Mouse (Mus musculus) megakaryocyte progenitor cell, adult 5-6 weeks (primary cell): ENCODE data around the gene Shank1. TPM values are rescaled to one million over a fixed set of nuclear protein-coding genes. Genes with fewer than 3 reads are reported as not detected.
A peak's percentile ranks its signal among the peaks of the same experiment; 100 is the strongest.

Experiments
- ATAC-seq: replicated peaks from 2 replicates; pipeline ENCODE4 v1.8.0; 2016; ENCODE audit warnings: mild to moderate bottlenecking, moderate TSS enrichment, inconsistent platforms; ENCODE audit not compliant: poor library complexity
- total RNA-seq, 2 experiments: library from RNA; stranded (forward) in 1 of 2; stranded (reverse) in 1 of 2; fragments of 157-497, 149-512 nt in 1 of 2; fragments of 200-1000 nt in 1 of 2; gene quantifications; 2 replicates each; pipeline versions ENCODE4 v1.2.3 to v1.2.4; 2015 to 2017

Shank1 gene
- total RNA-seq, 2 experiments from 2014 or later: 0.05 TPM; not detected in 1

DNA sequence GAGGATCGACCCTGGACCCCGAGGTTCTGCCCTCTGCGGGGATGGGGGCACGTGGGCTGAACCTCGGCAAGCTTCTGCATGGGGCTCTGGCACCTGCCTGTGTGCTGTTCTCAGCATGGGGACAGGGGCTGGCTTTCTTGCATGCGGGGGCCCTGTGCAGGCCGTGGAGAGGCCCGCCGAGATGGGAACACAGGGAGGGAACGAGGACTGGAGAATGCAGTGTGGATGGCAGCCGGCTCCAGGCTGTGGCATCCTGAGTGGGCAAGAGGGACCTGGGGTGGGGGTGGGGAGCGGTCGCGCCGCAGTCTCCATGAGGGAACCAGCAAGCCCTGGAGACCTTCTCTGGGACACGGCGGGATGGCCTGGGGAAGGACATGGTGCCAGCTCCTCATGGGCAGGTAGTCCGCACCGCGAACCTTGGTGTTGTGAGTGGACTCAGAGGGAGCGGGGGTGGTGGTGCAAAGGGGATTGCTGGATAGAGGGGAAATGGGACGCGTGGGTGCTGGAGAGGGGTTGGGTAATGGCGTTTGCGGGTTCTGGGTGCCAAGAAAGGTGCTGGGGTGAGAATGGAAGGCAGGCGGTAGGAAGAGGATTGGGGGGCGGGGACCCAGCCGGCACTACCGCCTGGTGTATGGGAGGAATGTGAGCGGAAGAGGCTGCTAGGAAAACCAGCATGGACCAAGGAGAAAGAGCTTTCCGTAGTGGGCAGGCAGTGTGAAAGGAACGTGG is 27.2 kb downstream of the Shank1 start:
- ATAC-seq: no peak

DNA sequence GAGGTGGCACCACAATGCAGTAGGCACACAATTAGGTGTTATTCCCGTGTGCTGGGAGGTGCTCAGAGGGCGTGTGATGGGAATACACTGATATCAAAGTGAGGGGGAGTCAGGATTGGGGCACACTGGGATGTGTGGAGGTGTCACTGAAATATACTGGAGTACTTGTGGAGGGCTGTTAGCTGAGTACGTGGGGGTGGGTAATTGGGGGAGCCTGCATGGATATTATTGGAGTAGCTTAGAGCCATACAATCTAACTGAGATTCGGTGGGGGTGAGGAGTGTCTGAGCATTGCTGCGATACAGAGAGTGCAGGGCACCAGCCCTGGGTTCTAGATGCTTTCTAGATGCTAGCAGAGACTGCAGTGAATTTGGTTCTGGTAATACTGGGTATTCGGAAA is 30.2 kb downstream of the Shank1 start:
- no peak for ATAC-seq

DNA sequence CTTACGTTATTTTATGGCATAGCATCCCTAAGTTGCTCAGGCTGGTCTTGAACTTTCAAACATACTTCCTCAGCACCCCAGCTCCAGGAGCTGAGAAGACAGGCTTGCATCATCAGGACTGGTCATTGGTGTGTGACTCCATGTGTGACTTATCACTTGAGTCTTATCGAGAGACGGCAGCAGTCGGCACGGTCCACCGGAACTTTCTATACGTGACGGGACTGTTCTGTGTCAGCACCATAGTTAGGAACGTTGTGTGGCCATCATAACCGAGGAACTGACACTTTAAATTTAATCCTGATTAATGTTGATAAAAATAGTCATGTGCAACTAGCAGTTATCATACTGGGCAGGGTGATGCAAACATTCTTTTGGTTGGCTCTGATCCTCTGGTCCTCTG is 31.1 kb downstream of the Shank1 start:
- no peak for ATAC-seq

DNA sequence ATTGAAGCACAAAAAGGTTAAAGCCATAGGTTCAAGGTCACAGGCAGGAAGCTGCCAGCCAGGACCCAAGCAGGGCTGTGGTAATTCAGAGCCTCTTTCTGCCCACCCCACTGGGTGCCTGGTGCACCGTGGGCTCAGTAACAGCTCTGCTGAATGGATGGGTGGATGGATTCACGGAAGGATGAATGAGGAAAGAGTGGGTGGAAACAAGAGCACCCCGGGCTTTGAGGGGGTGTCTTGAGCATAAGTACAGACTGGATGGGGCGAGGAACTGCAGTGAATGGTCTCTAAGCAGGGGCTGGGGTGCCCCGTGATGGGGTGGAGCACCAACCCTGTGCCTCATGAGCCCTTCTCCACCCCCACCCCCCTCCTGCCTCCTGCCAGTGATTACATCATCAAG is 31.7 kb downstream of the Shank1 start:
- no peak for ATAC-seq

DNA sequence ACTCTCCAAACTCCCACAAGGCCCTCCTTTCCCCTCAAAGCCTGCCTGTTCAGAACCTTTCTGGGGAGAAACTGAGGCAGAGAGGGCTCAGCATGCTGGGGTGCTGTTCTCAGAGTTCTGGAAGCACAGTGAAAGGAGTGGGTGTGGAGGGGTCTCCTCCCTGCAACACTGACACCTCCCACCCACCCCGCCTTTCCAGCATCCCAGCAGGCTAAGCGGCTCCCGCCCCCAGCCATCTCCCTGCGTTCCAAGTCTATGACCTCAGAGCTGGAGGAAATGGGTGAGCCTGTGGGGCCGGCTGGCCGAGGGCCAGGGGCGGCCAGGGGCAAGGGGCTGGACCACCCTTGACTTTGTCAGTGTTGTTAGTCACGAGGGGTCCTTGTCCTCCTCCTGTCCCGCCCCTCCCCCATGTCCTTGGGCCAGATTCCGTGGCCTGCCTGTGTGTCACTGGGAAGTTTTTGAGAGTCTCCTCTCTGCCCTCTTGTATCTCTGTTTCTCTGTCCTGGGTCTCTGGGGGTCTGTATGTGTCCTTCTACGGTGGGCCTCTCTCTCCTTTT is 33.5 kb downstream of the Shank1 start:
- no peak for ATAC-seq

DNA sequence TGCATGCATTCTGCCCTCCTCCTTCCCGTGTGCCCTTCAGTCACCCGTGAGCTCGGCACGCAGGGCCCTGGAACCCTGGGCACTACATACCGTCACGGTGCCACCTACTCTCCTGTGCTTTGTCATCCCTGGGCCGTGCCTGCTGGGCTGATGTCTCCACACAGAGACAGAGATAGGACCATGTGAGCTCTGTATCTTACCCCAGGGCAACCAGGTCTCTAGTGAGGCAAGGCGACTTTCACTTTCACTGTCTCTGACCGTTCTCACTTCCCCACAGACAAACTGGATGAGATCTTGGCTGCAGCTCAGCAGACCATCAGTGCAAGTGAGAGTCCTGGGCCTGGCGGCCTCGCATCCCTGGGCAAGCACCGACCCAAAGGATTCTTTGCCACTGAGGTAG is 34.6 kb downstream of the Shank1 start:
- ATAC-seq: peak; percentile 83

DNA sequence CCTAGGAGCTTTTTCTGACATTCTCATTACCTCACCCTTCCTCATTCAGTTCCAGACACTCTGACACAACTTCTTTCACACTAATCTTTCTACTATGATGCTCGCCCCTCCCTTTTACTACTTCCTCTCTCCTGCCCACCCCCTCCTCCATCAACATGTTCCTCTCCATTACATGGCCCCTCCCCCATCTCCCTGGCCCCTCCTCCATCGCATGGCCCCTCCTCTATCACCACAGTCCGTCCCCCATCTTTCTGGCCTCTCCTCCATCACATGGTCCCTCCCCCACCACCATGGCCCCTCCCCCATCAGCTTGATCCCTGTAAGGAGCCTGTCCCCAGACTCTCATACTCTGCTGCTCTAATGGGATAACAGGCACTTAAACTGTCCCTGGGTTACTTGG is 39.0 kb downstream of the Shank1 start:
- ATAC-seq: no peak

DNA sequence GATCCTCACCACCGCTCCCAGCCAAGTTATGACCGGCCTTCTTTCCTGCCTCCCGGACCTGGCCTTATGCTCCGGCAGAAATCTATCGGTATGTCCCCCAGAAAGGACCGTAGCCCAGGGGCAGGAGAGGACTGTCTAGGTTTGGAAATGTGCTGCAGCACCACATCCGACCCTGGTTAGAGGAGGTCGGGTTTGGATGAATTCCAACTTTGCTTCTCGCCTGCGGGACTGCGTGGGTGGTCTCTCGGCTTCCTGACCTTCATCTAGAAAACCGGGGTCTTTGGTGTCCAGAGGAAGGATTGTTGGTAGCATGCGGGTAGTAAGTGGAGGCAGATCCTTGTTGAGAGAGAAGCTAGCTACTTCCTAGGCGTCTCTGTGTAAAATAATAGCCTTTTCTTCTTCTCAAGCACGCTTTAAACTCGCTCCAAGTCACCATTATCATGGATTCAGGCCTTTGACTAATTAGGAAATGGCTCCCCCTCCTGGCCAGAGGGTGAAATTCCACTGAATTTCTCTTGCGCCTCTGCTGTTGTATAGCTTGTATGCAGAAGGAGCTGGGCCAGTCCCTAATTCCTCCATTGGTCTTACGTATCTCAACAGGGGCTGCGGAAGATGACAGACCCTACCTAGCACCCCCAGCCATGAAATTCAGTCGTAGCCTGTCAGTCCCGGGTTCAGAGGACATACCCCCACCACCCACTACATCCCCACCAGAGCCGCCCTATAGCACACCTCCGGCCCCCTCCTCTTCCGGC is 41.1 kb downstream of the Shank1 start:
- peak; percentile 92 for ATAC-seq

DNA sequence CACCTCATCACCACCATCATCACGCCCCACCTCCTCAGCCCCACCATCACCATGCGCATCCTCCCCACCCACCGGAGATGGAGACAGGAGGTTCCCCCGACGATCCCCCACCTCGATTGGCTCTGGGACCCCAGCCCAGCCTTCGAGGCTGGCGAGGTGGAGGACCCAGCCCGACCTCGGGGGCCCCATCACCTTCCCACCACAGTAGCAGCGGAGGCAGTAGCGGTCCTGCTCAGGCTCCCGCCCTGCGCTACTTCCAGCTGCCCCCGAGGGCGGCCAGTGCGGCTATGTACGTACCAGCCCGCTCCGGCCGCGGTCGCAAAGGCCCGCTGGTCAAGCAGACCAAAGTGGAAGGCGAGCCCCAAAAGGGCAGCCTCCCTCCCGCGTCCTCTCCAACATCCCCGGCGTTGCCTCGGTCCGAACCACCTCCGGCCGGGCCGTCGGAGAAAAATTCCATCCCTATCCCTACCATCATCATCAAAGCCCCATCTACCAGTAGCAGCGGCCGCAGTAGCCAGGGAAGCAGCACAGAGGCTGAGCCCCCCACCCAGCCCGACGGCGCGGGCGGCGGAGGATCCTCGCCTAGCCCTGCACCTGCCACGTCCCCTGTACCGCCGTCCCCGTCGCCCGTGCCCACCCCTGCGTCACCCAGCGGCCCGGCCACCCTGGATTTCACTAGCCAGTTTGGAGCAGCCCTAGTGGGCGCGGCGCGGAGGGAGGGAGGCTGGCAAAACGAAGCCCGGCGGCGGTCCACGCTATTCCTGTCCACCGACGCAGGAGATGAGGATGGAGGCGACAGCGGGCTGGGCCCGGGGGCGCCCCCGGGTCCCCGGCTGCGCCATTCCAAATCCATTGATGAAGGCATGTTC is 42.1 kb downstream of the Shank1 start:
- no peak for ATAC-seq

DNA sequence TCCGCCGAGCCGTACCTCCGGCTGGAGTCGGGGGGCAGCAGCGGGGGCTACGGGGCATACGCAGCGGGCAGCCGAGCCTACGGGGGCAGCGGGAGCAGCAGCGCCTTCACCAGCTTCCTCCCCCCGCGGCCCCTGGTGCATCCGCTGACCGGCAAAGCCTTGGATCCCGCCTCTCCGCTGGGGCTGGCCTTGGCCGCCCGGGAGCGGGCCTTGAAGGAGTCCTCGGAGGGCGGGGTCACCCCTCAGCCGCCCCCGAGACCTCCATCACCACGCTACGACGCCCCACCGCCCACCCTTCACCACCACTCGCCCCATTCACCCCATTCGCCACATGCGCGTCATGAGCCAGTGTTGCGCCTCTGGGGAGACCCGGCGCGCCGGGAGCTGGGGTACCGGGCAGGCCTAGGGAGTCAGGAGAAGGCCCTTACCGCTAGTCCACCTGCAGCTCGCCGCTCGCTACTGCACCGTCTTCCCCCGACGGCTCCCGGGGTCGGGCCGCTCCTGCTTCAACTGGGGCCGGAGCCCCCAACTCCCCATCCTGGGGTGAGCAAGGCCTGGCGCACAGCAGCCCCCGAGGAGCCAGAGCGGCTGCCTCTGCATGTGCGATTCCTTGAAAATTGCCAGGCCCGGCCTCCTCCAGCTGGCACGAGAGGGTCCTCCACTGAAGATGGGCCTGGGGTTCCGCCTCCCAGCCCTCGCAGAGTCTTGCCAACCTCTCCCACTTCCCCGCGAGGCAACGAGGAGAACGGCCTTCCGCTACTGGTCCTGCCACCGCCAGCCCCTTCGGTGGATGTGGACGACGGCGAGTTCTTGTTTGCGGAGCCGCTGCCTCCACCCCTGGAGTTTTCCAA is 42.9 kb downstream of the Shank1 start:
- no peak for ATAC-seq

DNA sequence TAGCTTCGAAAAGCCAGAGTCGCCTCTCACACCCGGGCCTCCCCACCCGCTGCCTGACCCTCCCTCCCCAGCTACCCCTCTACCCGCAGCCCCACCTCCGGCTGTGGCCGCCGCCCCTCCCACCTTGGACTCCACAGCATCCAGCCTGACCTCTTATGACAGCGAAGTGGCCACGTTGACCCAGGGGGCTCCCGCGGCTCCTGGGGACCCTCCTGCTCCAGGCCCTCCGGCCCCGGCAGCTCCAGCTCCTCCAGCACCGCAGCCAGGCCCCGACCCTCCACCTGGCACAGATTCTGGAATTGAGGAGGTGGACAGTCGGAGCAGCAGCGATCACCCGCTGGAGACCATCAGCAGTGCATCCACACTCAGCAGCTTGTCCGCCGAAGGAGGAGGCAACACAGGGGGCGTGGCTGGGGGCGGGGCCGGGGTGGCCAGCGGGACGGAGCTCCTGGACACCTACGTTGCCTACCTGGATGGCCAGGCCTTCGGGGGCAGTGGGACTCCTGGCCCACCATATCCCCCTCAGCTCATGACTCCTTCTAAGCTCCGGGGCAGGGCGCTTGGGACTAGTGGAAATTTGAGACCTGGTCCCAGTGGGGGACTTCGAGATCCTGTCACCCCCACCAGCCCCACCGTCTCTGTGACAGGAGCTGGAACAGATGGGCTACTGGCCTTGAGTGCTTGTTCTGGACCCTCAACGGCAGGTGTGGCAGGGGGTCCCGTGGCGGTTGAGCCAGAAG is 43.7 kb downstream of the Shank1 start:
- no peak for ATAC-seq

DNA sequence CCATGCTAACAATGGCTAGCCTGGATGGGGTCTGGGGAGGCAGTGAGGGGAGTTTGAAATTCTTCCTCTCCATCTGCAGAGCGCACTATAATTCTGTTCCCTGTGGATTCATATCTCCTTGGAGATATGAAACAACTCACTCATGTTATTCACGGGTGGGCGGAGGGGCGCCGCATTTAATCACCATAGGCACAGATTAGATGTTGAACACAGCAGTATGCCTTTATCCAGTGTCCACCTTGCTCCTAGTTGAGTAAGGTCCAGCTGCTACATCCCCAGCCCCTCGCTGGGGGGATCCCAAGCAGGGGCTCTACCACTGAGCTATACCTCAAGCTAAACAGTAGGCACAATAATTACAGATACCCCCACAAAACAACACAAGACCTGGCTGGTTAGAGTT is 45.4 kb downstream of the Shank1 start:
- no peak for ATAC-seq

DNA sequence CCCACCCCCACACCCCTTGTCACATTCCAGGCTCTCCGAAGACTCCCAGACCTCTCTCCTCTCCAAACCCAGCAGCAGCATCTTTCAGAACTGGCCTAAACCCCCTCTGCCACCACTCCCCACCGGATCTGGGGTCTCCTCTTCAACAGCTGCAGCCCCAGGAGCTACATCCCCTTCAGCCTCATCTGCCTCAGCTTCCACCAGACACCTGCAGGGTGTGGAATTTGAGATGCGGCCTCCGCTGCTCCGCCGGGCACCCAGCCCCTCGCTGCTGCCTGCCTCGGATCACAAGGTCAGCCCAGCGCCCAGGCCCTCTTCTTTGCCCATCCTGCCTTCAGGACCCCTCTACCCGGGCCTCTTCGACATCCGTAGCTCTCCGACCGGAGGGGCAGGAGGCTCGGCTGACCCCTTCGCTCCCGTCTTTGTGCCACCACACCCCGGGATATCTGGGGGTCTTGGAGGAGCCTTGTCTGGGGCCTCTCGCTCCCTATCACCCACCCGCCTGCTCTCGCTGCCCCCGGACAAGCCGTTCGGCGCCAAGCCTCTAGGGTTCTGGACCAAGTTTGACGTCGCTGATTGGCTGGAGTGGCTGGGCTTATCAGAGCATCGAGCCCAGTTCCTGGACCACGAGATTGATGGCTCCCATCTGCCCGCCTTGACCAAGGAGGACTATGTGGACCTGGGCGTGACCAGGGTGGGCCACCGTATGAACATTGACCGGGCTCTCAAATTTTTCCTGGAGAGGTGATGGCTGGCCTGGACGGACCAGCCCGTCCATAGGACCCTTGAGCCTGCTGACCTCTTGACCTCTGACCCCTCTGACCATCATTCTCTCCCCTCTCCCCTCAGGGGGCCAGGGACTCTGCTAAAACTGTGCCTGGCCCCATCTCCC is 46.8 kb downstream of the Shank1 start:
- no peak for ATAC-seq

DNA sequence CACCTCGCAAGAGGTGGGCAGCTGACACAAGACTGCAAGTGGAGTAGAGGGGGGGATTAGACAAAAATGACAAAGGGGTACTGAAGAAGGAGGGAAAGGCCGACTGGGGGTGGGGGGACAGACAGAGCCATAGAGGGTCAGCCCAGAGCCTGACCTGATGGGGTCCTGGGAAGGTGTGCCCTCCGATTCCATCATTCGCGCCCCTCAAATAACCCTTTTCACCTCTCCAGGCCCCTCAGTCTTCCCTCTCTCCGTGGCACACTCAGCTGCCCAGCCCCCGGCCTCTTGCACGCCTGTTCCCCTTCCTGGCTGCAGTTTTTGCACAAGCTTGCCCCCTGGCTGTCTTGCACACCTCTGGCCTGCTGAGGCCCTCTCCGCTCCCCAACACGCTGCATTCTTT is 47.5 kb downstream of the Shank1 start:
- no peak for ATAC-seq

DNA sequence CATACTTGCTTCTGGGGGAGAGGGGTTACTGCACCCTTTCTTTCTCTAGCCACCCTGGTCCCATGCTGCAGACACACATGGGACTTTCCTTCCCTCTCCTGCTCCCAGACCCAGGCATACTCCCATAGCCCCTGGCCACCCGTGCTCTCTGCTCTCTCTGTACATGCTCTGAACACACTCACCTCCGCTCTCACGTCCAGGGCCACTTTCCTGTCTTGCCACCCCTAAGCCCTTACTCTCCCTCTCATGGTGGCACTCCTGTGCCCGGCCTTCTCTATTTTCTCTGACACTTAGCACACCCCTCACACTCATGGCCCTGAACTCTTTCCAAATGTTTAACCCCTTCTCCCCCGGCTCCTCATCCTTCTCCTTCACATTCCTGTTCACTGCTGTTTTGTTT is 48.0 kb downstream of the Shank1 start:
- no peak for ATAC-seq

DNA sequence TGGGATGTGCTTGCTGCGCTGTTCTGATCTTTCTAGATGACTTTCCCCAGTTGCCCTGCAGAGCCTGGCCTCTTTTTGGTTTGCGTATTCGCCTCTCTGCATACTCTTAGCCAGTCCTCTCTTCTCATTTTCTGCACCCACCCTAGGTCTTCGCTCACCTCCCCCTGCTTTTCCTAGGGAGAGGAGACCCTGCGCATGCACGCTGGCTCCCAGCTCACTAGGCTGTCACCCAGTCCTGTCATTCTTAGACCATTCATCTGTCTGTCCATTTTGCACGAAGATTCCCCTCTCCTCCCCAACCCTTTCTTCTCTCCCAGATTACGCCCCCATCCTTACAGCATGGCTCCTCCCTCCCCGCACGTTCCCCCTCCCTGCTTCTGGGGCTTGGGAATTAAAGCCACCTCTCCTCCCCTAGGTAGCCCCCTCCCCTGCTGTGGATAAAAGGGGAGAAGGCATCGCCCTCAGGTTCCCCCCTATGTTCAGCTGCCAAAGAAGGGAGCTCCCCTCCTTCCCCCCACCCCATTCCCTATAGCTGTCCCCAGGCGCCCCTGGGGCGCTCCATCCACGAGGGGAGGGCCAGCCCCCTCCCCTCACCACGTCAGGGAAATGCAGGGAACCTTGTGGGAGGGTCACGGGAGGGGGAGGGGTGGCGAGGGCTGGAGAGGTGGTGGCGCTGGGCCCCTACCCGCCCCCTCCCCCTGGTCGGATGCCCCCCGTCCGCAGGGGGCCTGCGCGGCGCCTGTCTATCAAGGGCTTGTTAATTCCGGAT is 49.0 kb downstream of the Shank1 start:
- no peak for ATAC-seq

DNA sequence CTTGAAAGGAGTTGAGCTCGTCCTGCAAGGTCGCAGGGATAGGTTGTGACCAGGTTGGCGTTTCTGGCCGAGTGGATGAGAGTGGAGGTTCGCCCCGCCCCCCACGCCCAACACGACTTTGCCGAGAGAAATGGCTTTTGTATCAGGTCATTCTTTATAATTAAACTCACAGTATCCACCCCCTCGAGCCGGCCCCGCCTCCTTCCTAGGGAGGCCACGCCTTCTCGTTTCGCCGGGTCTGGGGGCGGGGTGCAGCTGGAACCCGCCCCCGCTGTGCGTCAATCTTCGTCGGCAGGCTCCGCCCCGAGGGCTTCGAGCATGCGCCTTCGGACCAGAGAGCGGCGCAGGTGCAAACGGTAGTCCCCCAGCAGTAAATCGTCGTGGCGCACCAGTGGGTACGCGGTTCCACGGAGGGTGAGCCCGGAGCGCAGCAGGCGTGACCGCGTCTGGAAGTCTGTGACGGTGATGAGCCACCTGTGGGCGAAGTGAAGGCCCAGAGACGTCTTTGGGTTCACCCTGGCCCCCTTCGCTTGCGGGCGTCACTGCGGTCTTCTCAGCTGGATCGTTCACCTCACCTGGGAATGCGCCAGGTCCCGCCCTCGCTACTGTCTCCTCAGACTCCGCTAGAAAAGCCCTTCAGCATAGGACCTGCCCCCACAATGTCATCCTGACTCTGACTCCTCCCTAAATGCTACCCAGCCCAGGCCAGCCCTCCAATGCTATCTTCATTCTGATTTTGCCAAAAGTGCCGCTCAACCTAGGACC is 50.0 kb downstream of the Shank1 start:
- peak; percentile 90 for ATAC-seq
